Mouse (Mus musculus): ENCODE data around the gene Gm20403. TPM values are rescaled to one million over a fixed set of nuclear protein-coding genes. Genes with fewer than 3 reads are reported as not detected.
"Not testable (repeated sequence)": the region's sequence is repeated elsewhere in the genome, so short reads cannot be mapped to it uniquely, and the experiment has no call there.

The Gm20403 gene
- polyA plus RNA-seq, 1 experiment from 2014 or later, result not detected

GRCm38 (mm10) chr12:54937581-54938343 lies 48.6 kb downstream of the Gm20403 start:
- 0 out of 2 replicates have a peak, but pooled peaks cover 26% of the 10 kb centered on the region for H3K36me3 ChIP-seq (ENCODE audit: insufficient read depth, low read length)
- H3K27me3 ChIP-seq (ENCODE audit: insufficient read depth, low read length); ATAC-seq (ENCODE audit: low FRiP score, low TSS enrichment); H3K9me3 ChIP-seq (ENCODE audit: low read length); H3K4me2 ChIP-seq (replicated peaks; ENCODE audit: low read depth, low read length); H3K4me1 ChIP-seq (ENCODE audit: insufficient read depth, low read length); H3K27ac ChIP-seq (ENCODE audit: low read length); H3K4me3 ChIP-seq (ENCODE audit: low read length); H3K9ac ChIP-seq (replicated peaks; ENCODE audit: low read length): not testable (repeated sequence)
- WGBS, result 90% methylated on average over 5 of the region's 5 CpGs

Other genes with a start within 250 kb of the Gm20403 start
- gene Snx6, start 190.8 kb downstream of the Gm20403 start, polyA plus RNA-seq (2015; fragmentation: Nextera tagmentation; extraction: Ambion mirVana), result 191 and 192 TPM in 2 replicates
- 202 and 208 TPM in 2 replicates for gene Cfl2, start 123.7 kb downstream of the Gm20403 start, polyA plus RNA-seq (2015; fragmentation: Nextera tagmentation; extraction: Ambion mirVana)
- gene Baz1a, start 27.8 kb upstream of the Gm20403 start, polyA plus RNA-seq (2015; fragmentation: Nextera tagmentation; extraction: Ambion mirVana), result 19.1 and 23.8 TPM in 2 replicates
- 37.3 and 40.8 TPM in 2 replicates for gene 2700097O09Rik, start 93.6 kb upstream of the Gm20403 start, polyA plus RNA-seq (2015; fragmentation: Nextera tagmentation; extraction: Ambion mirVana)
- 163 and 186 TPM in 2 replicates for gene Srp54a, start 93.7 kb upstream of the Gm20403 start, polyA plus RNA-seq (2015; fragmentation: Nextera tagmentation; extraction: Ambion mirVana)
- gene Fam177a, start 137.9 kb upstream of the Gm20403 start, polyA plus RNA-seq (2015; fragmentation: Nextera tagmentation; extraction: Ambion mirVana), result 11.7 and 13.5 TPM in 2 replicates
- 52.2 and 54.4 TPM in 2 replicates for gene Srp54b, start 168.6 kb upstream of the Gm20403 start, polyA plus RNA-seq (2015; fragmentation: Nextera tagmentation; extraction: Ambion mirVana)
- 6.9 and 8.1 TPM in 2 replicates for gene 1700047I17Rik2, start 213.1 kb upstream of the Gm20403 start, polyA plus RNA-seq (2015; fragmentation: Nextera tagmentation; extraction: Ambion mirVana)
- 65.7 and 71.1 TPM in 2 replicates for gene Srp54c, start 243.6 kb upstream of the Gm20403 start, polyA plus RNA-seq (2015; fragmentation: Nextera tagmentation; extraction: Ambion mirVana)